Mouse (Mus musculus): ENCODE data around the gene Adprm. TPM values are rescaled to one million over a fixed set of nuclear protein-coding genes. Genes with fewer than 3 reads are reported as not detected.
A peak's percentile ranks its signal among the peaks of the same experiment; 100 is the strongest.
"Not testable (repeated sequence)": the region's sequence is repeated elsewhere in the genome, so short reads cannot be mapped to it uniquely, and the experiment has no call there.

Gene Adprm
- polyA plus RNA-seq (2016; fragmentation: Nextera tagmentation; extraction: Ambion mirVana) = 31.3 and 34.0 TPM in 2 replicates

- H3K4me1 ChIP-seq = peaks cover 12% of the 10 kb centered on the region
- no peaks in the 10 kb centered on the region for H3K27me3 ChIP-seq (ENCODE audit: low read depth, poor library complexity, severe bottlenecking)
- peaks cover 52% of the 10 kb centered on the region for H3K36me3 ChIP-seq
- peak; percentile 87 for DNase-seq (ENCODE audit: low spot score)
- under 1% methylated on average over 50 of the region's 50 CpGs for WGBS
- peak within 1 kb of the TSS; percentile 98 for H3K4me3 ChIP-seq
- H3K27ac ChIP-seq = peak within 1 kb of the TSS; percentile 88
- no peaks in the 10 kb centered on the region for H3K9me3 ChIP-seq (replicated peaks)
Measured at GRCm38 (mm10) chr11:67052321-67052952, at the start of gene Adprm, which contains the start of gene Sco1. TSS of gene Adprm (minus strand) at chr11:67052594. TSS of gene Sco1 (plus strand) at chr11:67052670.

GRCm38 (mm10) chr11:67101713-67102112 is 49.3 kb upstream of the Adprm start:
- peaks cover 7% of the 10 kb centered on the region; the same call in 1 of the 2 replicates for H3K27me3 ChIP-seq (ENCODE audit: low read depth, poor library complexity, severe bottlenecking)
- no peak for DNase-seq (ENCODE audit: low spot score)
- H3K9me3 ChIP-seq (replicated peaks) = no peaks in the 10 kb centered on the region
- 31% methylated on average over 8 of the region's 8 CpGs for WGBS
- no peak overlapping the region for H3K27ac ChIP-seq
- H3K4me3 ChIP-seq = no peak overlapping the region
- no peaks in the 10 kb centered on the region for H3K36me3 ChIP-seq
- H3K4me1 ChIP-seq = no peaks in the 10 kb centered on the region

- H3K36me3 ChIP-seq = no peaks in the 10 kb centered on the region
- DNase-seq (ENCODE audit: low spot score) = no peak
- WGBS = 38% methylated on average over 6 of the region's 6 CpGs
Measured at GRCm38 (mm10) chr11:67100169-67100568, 47.8 kb upstream of the Adprm start.

GRCm38 (mm10) chr11:67099241-67099640 is 46.8 kb upstream of the Adprm start:
- Histone ChIP-seq H3K27ac (no peak overlapping the region), H3K36me3 (no peaks in the 10 kb centered on the region), H3K9me3 (replicated peaks) (no peaks in the 10 kb centered on the region), H3K4me3 (no peak overlapping the region), H3K4me1 (no peaks in the 10 kb centered on the region), H3K27me3 (ENCODE audit: low read depth, poor library complexity, severe bottlenecking) (peaks cover 19% of the 10 kb centered on the region; the same call in 1 of the 2 replicates)
- 95% methylated on average over 16 of the region's 16 CpGs for WGBS
- DNase-seq (ENCODE audit: low spot score) = no peak

More at GRCm38 (mm10) chr11:67100169-67100568, 47.8 kb upstream of the Adprm start:
- Histone ChIP-seq H3K4me1 (no peaks in the 10 kb centered on the region), H3K4me3 (no peak overlapping the region), H3K9me3 (replicated peaks) (no peaks in the 10 kb centered on the region), H3K27me3 (ENCODE audit: low read depth, poor library complexity, severe bottlenecking) (peaks cover 10% of the 10 kb centered on the region; the same call in 1 of the 2 replicates), H3K27ac (no peak overlapping the region)

GRCm38 (mm10) chr11:67098427-67098826 is 46.0 kb upstream of the Adprm start:
- H3K9me3 ChIP-seq (replicated peaks) = no peaks in the 10 kb centered on the region
- H3K27me3 ChIP-seq (ENCODE audit: low read depth, poor library complexity, severe bottlenecking) = peaks cover 27% of the 10 kb centered on the region; the same call in 1 of the 2 replicates
- no peaks in the 10 kb centered on the region for H3K4me1 ChIP-seq
- H3K27ac ChIP-seq = no peak overlapping the region
- H3K36me3 ChIP-seq = no peaks in the 10 kb centered on the region
- 83% methylated on average over 11 of the region's 11 CpGs for WGBS
- no peak for DNase-seq (ENCODE audit: low spot score)
- no peak overlapping the region for H3K4me3 ChIP-seq

GRCm38 (mm10) chr11:67097709-67098108 is 45.3 kb upstream of the Adprm start:
- no peak overlapping the region for H3K27ac ChIP-seq
- 95% methylated on average over 10 of the region's 10 CpGs for WGBS
- no peaks in the 10 kb centered on the region for H3K36me3 ChIP-seq
- H3K4me1 ChIP-seq = no peaks in the 10 kb centered on the region
- no peak for DNase-seq (ENCODE audit: low spot score)
- H3K4me3 ChIP-seq = no peak overlapping the region
- no peaks in the 10 kb centered on the region for H3K9me3 ChIP-seq (replicated peaks)
- H3K27me3 ChIP-seq (ENCODE audit: low read depth, poor library complexity, severe bottlenecking) = peaks cover 32% of the 10 kb centered on the region; the same call in 1 of the 2 replicates

- H3K9me3 ChIP-seq (replicated peaks) = no peaks in the 10 kb centered on the region
- H3K4me1 ChIP-seq = no peaks in the 10 kb centered on the region
- DNase-seq (ENCODE audit: low spot score) = no peak
- H3K36me3 ChIP-seq = no peaks in the 10 kb centered on the region
- H3K27ac ChIP-seq = no peak overlapping the region
- WGBS = 73% methylated on average over 29 of the region's 29 CpGs
- H3K4me3 ChIP-seq = no peak overlapping the region
- H3K27me3 ChIP-seq (ENCODE audit: low read depth, poor library complexity, severe bottlenecking) = peaks cover 31% of the 10 kb centered on the region; the same call in 1 of the 2 replicates
Measured at GRCm38 (mm10) chr11:67094470-67094869, 42.1 kb upstream of the Adprm start.

- Histone ChIP-seq H3K27ac (no peak overlapping the region), H3K4me3 (no peak overlapping the region), H3K4me1 (no peaks in the 10 kb centered on the region), H3K36me3 (no peaks in the 10 kb centered on the region), H3K9me3 (replicated peaks) (no peaks in the 10 kb centered on the region), H3K27me3 (ENCODE audit: low read depth, poor library complexity, severe bottlenecking) (peaks cover 28% of the 10 kb centered on the region; the same call in 1 of the 2 replicates)
- DNase-seq (ENCODE audit: low spot score) = no peak
- 98% methylated on average over 5 of the region's 5 CpGs for WGBS
Measured at GRCm38 (mm10) chr11:67093652-67094051, 41.3 kb upstream of the Adprm start.

- H3K27me3 ChIP-seq (ENCODE audit: low read depth, poor library complexity, severe bottlenecking) = peaks cover 32% of the 10 kb centered on the region; the same call in 1 of the 2 replicates
- no peaks in the 10 kb centered on the region for H3K36me3 ChIP-seq
- no peak overlapping the region for H3K27ac ChIP-seq
- no peak overlapping the region for H3K4me3 ChIP-seq
- no peaks in the 10 kb centered on the region for H3K4me1 ChIP-seq
- no peak for DNase-seq (ENCODE audit: low spot score)
- WGBS = 83% methylated on average over 9 of the region's 9 CpGs
- no peaks in the 10 kb centered on the region for H3K9me3 ChIP-seq (replicated peaks)
Measured at GRCm38 (mm10) chr11:67093201-67093600, 40.8 kb upstream of the Adprm start.

GRCm38 (mm10) chr11:67092354-67092753 is 40.0 kb upstream of the Adprm start:
- H3K27ac ChIP-seq; DNase-seq (ENCODE audit: low spot score); H3K36me3 ChIP-seq; H3K4me3 ChIP-seq; H3K4me1 ChIP-seq; H3K9me3 ChIP-seq (replicated peaks): not testable (repeated sequence)
- peaks cover 32% of the 10 kb centered on the region; the same call in 1 of the 2 replicates for H3K27me3 ChIP-seq (ENCODE audit: low read depth, poor library complexity, severe bottlenecking)
- 89% methylated on average over 12 of the region's 12 CpGs for WGBS

GRCm38 (mm10) chr11:67087225-67087624 is 34.8 kb upstream of the Adprm start:
- Histone ChIP-seq H3K27me3 (ENCODE audit: low read depth, poor library complexity, severe bottlenecking) (peaks cover 39% of the 10 kb centered on the region), H3K27ac (no peak overlapping the region), H3K36me3 (no peaks in the 10 kb centered on the region), H3K4me3 (no peak overlapping the region), H3K9me3 (replicated peaks) (no peaks in the 10 kb centered on the region), H3K4me1 (peaks cover 6% of the 10 kb centered on the region)
- whole genome bisulfite sequencing = 90% methylated on average over 12 of the region's 12 CpGs
- no peak for DNase-seq (ENCODE audit: low spot score)

GRCm38 (mm10) chr11:67086467-67087164 is 34.2 kb upstream of the Adprm start:
- 59% methylated on average over 9 of the region's 9 CpGs for WGBS
- DNase-seq (ENCODE audit: low spot score) = no peak
- Histone ChIP-seq H3K4me1 (peaks cover 7% of the 10 kb centered on the region), H3K9me3 (replicated peaks) (no peaks in the 10 kb centered on the region), H3K4me3 (no peak overlapping the region), H3K36me3 (no peaks in the 10 kb centered on the region), H3K27ac (no peak overlapping the region), H3K27me3 (ENCODE audit: low read depth, poor library complexity, severe bottlenecking) (peaks cover 40% of the 10 kb centered on the region)

GRCm38 (mm10) chr11:67085489-67085888 is 33.1 kb upstream of the Adprm start:
- Histone ChIP-seq H3K4me1 (peaks cover 17% of the 10 kb centered on the region), H3K36me3 (no peaks in the 10 kb centered on the region), H3K27me3 (ENCODE audit: low read depth, poor library complexity, severe bottlenecking) (peaks cover 40% of the 10 kb centered on the region), H3K4me3 (no peak overlapping the region), H3K9me3 (replicated peaks) (no peaks in the 10 kb centered on the region), H3K27ac (no peak overlapping the region)
- DNase-seq (ENCODE audit: low spot score) = peak; percentile 76
- 5% methylated on average over 6 of the region's 6 CpGs for WGBS
